Mouse (Mus musculus) retina, postnatal 1 day (tissue): ENCODE measurements around the gene Lrr1.
"Not testable (repeated sequence)": the region's sequence is repeated elsewhere in the genome, so short reads cannot be mapped to it uniquely, and the experiment has no call there.

Source experiments
- DNase-seq: peaks from one replicate; pipeline ENCODE4 v3.0.0-alpha.2; 2012

Gene Lrr1

GRCm38 (mm10) chr12:69168461-69169106, at the start of gene Lrr1:
Gene Lrr1, plus strand, starts transcription at chr12:69168814.
- DNase-seq = peak; percentile 91

GRCm38 (mm10) chr12:69119908-69120307, 48.7 kb upstream of the Lrr1 start:
- DNase-seq = no peak

- no peak for DNase-seq
These were observed 45.8 kb upstream of the Lrr1 start for GRCm38 (mm10) chr12:69122801-69123200.

GRCm38 (mm10) chr12:69125066-69125465, 43.5 kb upstream of the Lrr1 start:
- DNase-seq = no peak

- peak; percentile 26 for DNase-seq
These were observed 41.4 kb upstream of the Lrr1 start for GRCm38 (mm10) chr12:69127170-69127569.

GRCm38 (mm10) chr12:69127626-69128025, 41.0 kb upstream of the Lrr1 start:
- no peak for DNase-seq

DNA sequence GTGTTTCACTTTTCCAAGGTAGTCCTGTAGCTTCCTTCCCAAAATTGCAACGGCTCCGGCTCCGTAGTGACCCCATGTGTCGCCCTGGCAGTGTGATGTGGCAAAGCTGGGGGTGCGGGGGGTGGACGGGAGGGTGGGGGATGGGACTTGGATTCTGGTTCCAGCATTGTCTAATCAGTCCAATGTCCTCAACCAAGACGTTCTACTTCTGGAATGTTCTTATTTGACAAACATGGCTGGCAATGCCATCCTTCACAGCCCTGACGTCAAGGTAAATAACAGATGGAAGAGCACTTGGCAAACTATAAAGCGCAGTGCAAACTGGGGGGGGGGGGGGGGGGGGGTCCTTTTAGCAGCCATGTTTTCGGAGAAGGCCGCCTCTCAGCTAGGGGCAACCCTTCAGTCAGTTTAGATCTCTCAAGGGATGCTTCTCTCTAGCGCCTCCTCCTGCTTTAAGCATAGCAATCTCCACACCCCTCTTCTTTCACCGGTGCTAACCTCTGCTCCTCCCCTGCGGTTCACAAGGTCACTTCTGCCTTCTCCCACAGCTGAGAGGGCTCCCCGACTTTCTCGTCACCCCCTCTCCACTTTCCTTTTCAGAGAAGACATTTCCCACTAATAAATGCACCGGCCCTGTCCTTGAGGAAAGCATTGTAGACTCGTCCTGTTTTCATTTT, 38.8 kb upstream of the Lrr1 start:
- DNase-seq = peak; percentile 22

DNA sequence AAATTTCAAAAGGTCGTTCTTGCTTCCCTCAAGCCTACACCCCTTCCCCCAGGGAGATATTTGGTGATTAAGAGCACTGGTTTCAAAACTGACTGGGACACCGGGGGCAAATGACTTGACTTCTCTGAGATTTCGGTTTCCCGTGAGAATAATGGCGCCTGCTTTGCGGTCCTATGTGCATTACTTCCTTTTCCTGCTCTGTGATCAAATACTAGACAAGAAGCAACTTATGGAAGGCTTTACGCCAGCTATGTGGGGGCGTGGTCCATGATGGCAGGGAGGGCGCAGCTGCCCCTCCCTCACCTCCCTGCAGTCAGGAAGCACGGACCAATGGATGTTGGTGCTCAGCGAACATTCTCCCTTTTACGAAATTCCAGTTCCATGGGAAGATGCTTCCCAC, 38.1 kb upstream of the Lrr1 start:
- DNase-seq = no peak

GRCm38 (mm10) chr12:69131267-69131666, 37.3 kb upstream of the Lrr1 start:
- no peak for DNase-seq

- DNase-seq = peak; percentile 55
These were observed 36.6 kb upstream of the Lrr1 start for GRCm38 (mm10) chr12:69131981-69132380.

DNA sequence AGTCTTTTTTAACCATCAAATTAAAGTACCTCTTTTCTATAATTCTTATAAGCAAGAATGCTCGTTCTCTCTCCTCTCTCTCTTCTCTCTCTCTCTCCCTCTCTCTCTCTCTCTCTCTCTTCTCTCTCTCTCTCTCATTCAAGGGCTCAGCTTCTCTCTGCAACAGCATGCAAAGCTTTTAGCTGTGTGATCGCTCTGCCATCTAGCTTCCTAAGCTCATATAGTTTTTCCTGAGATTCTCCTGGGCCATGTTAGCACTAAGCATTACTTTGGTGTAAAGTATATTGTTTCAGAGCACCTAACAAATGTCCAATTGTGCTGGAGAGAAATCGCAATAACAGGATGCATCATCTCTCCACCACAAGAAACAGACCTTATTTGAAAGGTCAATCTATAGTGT, 29.4 kb upstream of the Lrr1 start:
- DNase-seq = no peak

DNA sequence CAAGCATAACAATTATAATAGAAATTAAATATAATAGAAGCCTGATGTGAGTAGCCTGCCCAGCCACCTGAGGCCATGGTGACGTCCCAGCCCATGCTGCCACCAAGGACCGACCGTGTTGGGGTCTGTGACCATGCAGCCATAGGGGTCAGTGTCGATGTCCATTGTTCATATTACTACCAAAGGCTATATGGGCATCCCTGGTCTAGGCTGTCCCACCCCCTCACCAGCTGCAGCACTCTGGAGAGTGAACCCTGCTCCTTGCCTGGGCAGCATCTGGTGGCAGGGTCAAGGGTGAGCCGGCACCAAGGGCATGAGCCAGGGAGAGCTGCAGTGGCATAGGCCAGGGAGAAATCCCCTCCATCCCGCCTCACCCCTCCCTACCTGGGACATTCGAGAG, 28.8 kb upstream of the Lrr1 start:
- no peak for DNase-seq

DNA sequence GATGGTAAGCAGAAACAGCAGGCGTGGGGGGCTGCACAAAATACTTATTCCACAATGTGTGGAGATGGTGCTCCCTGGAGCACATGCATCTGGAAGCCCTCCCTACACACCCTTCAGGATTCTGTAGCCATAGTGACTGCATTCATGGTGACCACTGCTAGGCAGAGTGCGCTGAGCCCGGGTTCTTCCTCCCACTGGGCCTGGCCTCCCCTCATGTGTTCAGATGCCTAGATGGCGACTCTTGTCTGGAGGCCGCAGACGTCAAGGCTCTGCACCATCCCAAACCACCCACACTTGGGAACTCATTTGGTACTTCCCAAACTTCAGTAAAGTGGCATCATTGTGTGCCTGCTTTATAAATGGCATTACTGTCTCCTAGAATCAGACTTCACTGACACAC, 25.2 kb upstream of the Lrr1 start:
- DNase-seq = no peak

DNA sequence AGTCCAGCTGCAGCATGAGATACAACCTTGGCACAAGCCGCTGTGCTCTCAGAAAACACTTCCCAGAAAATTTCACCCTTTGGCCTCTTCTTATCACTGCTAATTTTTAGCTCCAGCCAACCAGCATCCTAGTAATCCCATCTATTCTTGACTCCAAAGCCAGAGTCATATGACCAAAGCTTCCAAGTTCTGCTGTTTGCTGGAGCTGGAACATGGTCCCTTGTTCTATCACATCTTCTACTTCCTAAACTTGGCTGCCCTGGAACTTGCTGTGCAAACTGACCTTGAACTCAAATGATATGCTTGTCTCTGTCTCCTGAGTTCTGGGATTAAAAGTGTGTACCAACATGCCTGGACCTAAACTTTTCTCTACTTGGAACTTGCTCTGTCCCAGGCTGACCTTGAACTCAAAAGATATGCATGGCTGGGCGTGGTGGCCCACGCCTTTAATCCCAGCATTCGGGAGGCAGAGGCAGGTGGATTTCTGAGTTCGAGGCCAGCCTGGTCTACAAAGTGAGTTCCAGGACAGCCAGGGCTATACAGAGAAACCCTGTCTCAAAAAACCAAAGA, 21.4 kb upstream of the Lrr1 start:
- DNase-seq = no peak

GRCm38 (mm10) chr12:69150049-69150448, 18.6 kb upstream of the Lrr1 start:
- no peak for DNase-seq

GRCm38 (mm10) chr12:69155923-69156322, 12.7 kb upstream of the Lrr1 start:
- no peak for DNase-seq

GRCm38 (mm10) chr12:69156436-69156835, 12.2 kb upstream of the Lrr1 start:
- DNase-seq = no peak

DNA sequence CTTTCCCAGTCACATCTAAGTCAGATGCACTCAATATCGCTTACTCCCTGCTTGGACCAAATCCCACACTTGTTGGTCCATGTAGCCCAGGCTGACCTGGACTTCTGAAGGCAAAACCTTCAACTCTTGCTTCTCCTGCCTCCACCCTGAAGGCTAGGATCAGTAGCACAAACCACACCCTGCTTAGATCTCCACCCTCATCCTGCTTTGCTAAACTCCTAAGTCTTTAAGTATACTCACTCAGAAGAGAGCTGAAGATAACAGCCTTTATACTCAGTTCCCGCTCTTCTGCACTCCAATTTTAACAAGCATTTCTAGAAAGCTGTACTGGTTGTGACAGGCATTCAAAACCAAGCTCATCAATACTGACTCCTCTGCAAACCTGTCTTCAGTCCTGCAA, 11.5 kb upstream of the Lrr1 start:
- no peak for DNase-seq

- DNase-seq = no peak
These were observed 10.2 kb upstream of the Lrr1 start for GRCm38 (mm10) chr12:69158366-69158764.

GRCm38 (mm10) chr12:69158765-69159577, 9.6 kb upstream of the Lrr1 start, which contains the start of gene Rps29:
Gene Rps29, minus strand, starts transcription at chr12:69159186.
- DNase-seq = peak; percentile 100

DNA sequence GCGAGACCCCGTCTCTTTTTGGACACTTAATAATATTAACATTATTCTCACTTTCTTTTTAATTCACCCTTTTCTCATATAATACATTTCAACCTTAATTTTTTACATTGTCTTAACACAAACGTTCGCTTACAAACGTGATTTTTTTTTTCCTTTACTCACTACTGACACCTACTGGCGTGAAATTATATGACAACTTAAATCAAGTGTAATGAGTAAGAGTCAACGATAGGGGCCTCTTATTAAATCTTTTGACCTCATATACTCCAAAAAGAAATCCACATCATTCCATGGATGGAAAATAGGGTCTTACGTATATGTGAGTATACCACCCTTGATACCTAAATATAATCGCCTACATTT, 9.1 kb upstream of the Lrr1 start:
- DNase-seq = peak; percentile 90

DNA sequence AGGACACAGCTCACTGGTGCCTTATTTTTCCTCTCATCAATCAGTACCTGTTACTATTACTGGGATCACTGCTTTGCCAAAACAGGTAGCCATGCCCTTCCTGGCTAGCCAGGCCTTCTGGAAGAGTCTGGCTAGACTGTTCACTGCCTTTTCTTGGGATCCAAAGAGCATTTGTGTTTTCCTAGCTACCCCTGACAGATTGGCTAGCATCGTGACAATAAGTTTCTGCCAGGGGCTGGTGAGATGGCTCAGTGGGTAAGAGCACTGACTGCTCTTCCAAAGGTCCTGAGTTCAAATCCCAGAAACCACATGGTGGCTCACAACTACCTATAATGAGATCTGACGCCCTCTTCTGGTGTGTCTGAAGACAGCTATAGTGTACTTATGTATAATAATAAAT, 7.9 kb upstream of the Lrr1 start:
- not testable (repeated sequence) for DNase-seq

GRCm38 (mm10) chr12:69163586-69163985, 5.0 kb upstream of the Lrr1 start:
- DNase-seq = not testable (repeated sequence)

DNA sequence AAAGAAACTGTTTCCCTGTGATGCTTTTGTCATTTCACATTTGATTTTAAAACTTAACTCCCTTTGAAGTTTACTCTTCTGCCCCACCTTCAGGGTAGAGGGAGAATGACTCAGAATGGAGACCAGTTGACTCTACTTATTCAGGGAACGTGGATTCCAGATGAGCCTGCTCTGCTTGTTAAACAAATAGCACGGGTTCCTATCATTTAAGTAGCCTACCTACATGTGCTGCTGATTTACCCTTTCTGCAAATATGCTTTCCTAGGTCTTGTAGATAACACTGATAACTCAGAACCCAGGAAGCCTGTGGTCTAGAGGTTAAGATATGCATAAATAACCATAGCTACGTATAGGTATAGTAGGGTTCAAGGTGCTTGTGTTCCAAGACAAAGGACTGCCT, 3.7 kb upstream of the Lrr1 start:
- DNase-seq = no peak
